Mouse (Mus musculus) ES-Bruce4 (cell line): ENCODE data around the gene Fam114a1. TPM values are rescaled to one million over a fixed set of nuclear protein-coding genes. Genes with fewer than 3 reads are reported as not detected.

Experiments
- H3K27ac ChIP-seq: 2 replicates; pipeline ENCODE4 v1.5.1; 2012; ENCODE audit warnings: low read length, inconsistent platforms; ENCODE audit not compliant: insufficient read depth
- H3K27me3 ChIP-seq: 2 replicates; pipeline ENCODE4 v1.6.1; 2012; ENCODE audit warnings: mild to moderate bottlenecking, low read length, inconsistent platforms; ENCODE audit not compliant: control insufficient read depth, poor library complexity, insufficient read depth, severe bottlenecking
- H3K36me3 ChIP-seq: 2 replicates; pipeline ENCODE4 v1.6.1; 2012; ENCODE audit warnings: inconsistent platforms, mild to moderate bottlenecking, low read length, moderate library complexity; ENCODE audit not compliant: control insufficient read depth, poor library complexity, insufficient read depth, severe bottlenecking
- H3K4me1 ChIP-seq: one replicate; pipeline ENCODE4 v1.8.1; 2011; ENCODE audit warnings: low read length; ENCODE audit not compliant: control insufficient read depth, insufficient read depth
- H3K4me3 ChIP-seq: 2 replicates; pipeline ENCODE4 v1.5.1; 2011; ENCODE audit warnings: low read depth, mild to moderate bottlenecking, low read length
- H3K9ac ChIP-seq: 2 replicates; pipeline ENCODE4 v1.6.1; 2012; ENCODE audit warnings: low read depth, mild to moderate bottlenecking, inconsistent platforms; ENCODE audit not compliant: poor library complexity, severe bottlenecking
- H3K9me3 ChIP-seq: replicated peaks from 2 replicates; pipeline ENCODE4 v1.6.1; 2012; ENCODE audit warnings: mild to moderate bottlenecking, low read length, inconsistent platforms; ENCODE audit not compliant: control insufficient read depth, poor library complexity, insufficient read depth, severe bottlenecking
- CTCF ChIP-seq: IDR thresholded peaks from one replicate; pipeline ENCODE4 v1.8.1; 2011; ENCODE audit warnings: low read depth, low read length
- EP300 ChIP-seq: IDR thresholded peaks from 2 replicates; pipeline ENCODE4 v1.6.1; 2011; ENCODE audit warnings: low read depth, low read length; ENCODE audit not compliant: insufficient read depth
- POLR2A ChIP-seq: IDR thresholded peaks from one replicate; pipeline ENCODE4 v1.8.1; 2011; ENCODE audit warnings: low read length; ENCODE audit not compliant: insufficient read depth
- polyA plus RNA-seq: library from polyadenylated mRNA; stranded (reverse); fragments of >200 nt; gene quantifications from 2 replicates; pipeline ENCODE4 v1.2.4, GENCODE M21; 2011; ENCODE audit warnings: low read depth; ENCODE audit not compliant: missing spikeins, insufficient read depth, insufficient read length

The Fam114a1 gene
- polyA plus RNA-seq, 1 experiment = 16.5 TPM

GRCm38 (mm10) chr5:64968961-64969860 lies 660 bp upstream of the Fam114a1 start:
- TF ChIP-seq EP300 (no peak), CTCF (no peak), POLR2A (no peak)
- peak overlapping the region; percentile 63 for H3K9ac ChIP-seq
- H3K36me3 ChIP-seq = no peaks in the 10 kb centered on the region
- peak overlapping the region; percentile 87 for H3K4me3 ChIP-seq
- no peak overlapping the region for H3K27ac ChIP-seq
- H3K9me3 ChIP-seq = no peaks in the 10 kb centered on the region
- 0 out of 2 replicates have a peak, but pooled peaks cover 2% of the 10 kb centered on the region for H3K27me3 ChIP-seq
- no peaks in the 10 kb centered on the region for H3K4me1 ChIP-seq

- no peak overlapping the region for H3K4me3 ChIP-seq
- no peaks in the 10 kb centered on the region for H3K9me3 ChIP-seq
- H3K36me3 ChIP-seq = no peaks in the 10 kb centered on the region
- H3K9ac ChIP-seq = no peak overlapping the region
- 0 out of 2 replicates have a peak, but pooled peaks cover under 1% of the 10 kb centered on the region for H3K27me3 ChIP-seq
- no peaks in the 10 kb centered on the region for H3K4me1 ChIP-seq
- no peak for TF ChIP-seq CTCF
- no peak for TF ChIP-seq EP300
- TF ChIP-seq POLR2A = no peak
- H3K27ac ChIP-seq = no peak overlapping the region
Observed at GRCm38 (mm10) chr5:64975121-64975520, 5.2 kb downstream of the Fam114a1 start.

DNA sequence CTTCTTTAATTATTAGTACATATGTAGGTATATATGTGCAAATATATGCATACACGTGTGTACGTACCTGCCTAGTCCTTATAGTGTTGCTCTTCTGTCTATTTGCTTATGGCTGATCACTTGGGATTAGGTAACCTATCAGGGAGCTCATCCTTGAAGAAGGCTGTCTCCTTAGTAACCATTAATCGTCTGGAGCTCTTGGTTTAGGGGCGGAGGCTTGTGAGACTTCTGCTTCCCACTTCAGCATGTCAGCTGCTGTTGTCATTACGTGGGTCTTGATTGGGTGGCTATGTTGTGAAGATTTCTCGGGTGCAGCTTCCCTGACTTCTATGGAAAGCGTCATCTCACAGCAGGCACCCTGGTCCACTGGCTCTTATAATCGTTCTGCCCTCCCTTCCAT lies 7.3 kb downstream of the Fam114a1 start:
- Histone ChIP-seq H3K36me3 (no peaks in the 10 kb centered on the region), H3K27ac (no peak overlapping the region), H3K27me3 (no peaks in the 10 kb centered on the region), H3K9ac (no peak overlapping the region), H3K9me3 (no peaks in the 10 kb centered on the region), H3K4me3 (no peak overlapping the region), H3K4me1 (no peaks in the 10 kb centered on the region)
- no peak for TF ChIP-seq CTCF
- no peak for TF ChIP-seq EP300
- no peak for TF ChIP-seq POLR2A

DNA sequence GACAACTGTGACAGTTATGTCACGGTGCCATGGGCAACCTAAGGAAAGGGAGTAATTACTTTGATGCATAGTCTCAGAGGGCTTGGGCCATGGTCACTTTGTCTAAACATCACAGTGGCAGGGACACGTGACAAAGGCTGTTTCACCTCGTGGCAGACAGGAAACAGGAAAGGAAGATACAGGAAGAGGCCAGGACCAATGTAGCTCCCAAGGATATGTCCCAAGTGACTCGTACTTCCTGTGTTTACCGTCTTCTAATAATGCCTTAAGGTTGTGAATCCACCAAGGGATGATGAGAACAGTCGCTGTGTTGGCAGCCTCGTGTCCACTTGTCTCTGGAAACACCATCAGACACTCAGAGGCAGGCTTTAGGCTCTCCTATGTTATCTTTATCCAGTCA lies 16.1 kb downstream of the Fam114a1 start:
- Histone ChIP-seq H3K4me3 (no peak overlapping the region), H3K9me3 (no peaks in the 10 kb centered on the region), H3K27me3 (no peaks in the 10 kb centered on the region), H3K9ac (no peak overlapping the region), H3K36me3 (no peaks in the 10 kb centered on the region), H3K4me1 (no peaks in the 10 kb centered on the region), H3K27ac (no peak overlapping the region)
- TF ChIP-seq EP300 (no peak), POLR2A (no peak), CTCF (no peak)

DNA sequence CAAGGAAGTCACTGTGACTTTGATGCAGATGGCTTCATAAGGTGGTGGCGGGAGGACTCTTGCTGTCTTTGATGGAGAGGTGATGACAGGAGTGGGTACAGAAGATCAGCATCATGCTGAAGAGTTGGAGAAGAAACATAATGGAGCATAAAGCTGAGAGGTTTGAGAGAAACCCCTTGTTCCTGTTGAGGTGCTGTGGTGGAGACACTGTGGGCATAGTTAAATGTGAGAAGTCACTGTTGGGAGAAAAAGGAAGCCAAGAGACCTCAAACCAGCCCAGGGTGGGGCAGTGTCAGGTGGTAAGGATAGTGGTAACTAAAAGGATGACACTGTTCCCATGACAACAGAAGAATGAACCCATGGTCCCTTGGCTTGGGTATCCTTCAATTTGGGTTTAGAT lies 20.1 kb downstream of the Fam114a1 start:
- Histone ChIP-seq H3K4me1 (no peaks in the 10 kb centered on the region), H3K9me3 (no peaks in the 10 kb centered on the region), H3K9ac (no peak overlapping the region), H3K27me3 (no peaks in the 10 kb centered on the region), H3K36me3 (no peaks in the 10 kb centered on the region), H3K27ac (no peak overlapping the region), H3K4me3 (no peak overlapping the region)
- TF ChIP-seq CTCF (no peak), POLR2A (no peak), EP300 (no peak)

DNA sequence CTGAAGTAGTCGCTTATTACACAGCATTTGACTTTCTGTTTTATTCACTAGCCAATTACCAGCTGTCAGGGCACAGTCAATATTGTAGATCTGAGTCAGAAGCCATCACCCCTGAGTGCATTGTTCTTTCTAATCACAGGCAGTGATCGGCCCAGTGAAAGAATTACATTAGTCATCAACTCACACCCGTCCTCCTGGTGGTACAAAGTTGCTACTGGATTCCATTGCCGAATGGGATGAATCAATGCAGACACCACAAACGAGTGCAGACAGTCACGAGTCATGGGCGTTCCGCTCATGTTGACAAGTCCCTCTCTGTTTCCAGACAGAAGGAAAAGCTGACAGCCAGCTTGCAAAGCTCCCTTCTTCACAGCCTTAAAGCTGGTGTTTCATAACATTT lies 22.7 kb downstream of the Fam114a1 start:
- H3K9ac ChIP-seq = no peak overlapping the region
- H3K36me3 ChIP-seq = no peaks in the 10 kb centered on the region
- no peaks in the 10 kb centered on the region for H3K4me1 ChIP-seq
- no peaks in the 10 kb centered on the region for H3K27me3 ChIP-seq
- no peaks in the 10 kb centered on the region for H3K9me3 ChIP-seq
- no peak overlapping the region for H3K4me3 ChIP-seq
- TF ChIP-seq POLR2A (no peak), CTCF (no peak), EP300 (no peak)
- no peak overlapping the region for H3K27ac ChIP-seq
